Mouse (Mus musculus): ENCODE measurements around the gene Lrrc58. TPM values are rescaled to one million over a fixed set of nuclear protein-coding genes. Genes with fewer than 3 reads are reported as not detected.

Gene Lrrc58
- polyA plus RNA-seq, 1 experiment = 6.9 TPM

GRCm38 (mm10) chr16:37898790-37899189, 30.6 kb downstream of the Lrrc58 start:
- Histone ChIP-seq H3K27me3 (ENCODE audit: control insufficient read depth, insufficient read depth, insufficient read length) (no peaks in the 10 kb centered on the region), H3ac (ENCODE audit: control insufficient read depth, insufficient read length) (no peak overlapping the region), H3K4me2 (ENCODE audit: low read depth) (no peak overlapping the region), H3K36me3 (ENCODE audit: control insufficient read depth, insufficient read depth) (no peaks in the 10 kb centered on the region), H3K4me3 (no peak overlapping the region), H3K79me2 (ENCODE audit: control insufficient read depth, insufficient read depth) (no peaks in the 10 kb centered on the region)
- no peak for TF ChIP-seq CEBPB (IDR thresholded peaks at IDR 0.05; ENCODE audit: insufficient read depth, poor library complexity, severe bottlenecking)

- H3K27me3 ChIP-seq (ENCODE audit: control insufficient read depth, insufficient read depth, insufficient read length) = no peaks in the 10 kb centered on the region
- H3ac ChIP-seq (ENCODE audit: control insufficient read depth, insufficient read length) = no peak overlapping the region
Measured at GRCm38 (mm10) chr16:37899357-37899756, 31.2 kb downstream of the Lrrc58 start.

GRCm38 (mm10) chr16:37901318-37901717, 33.1 kb downstream of the Lrrc58 start:
- Histone ChIP-seq H3K27me3 (ENCODE audit: control insufficient read depth, insufficient read depth, insufficient read length) (no peaks in the 10 kb centered on the region), H3ac (ENCODE audit: control insufficient read depth, insufficient read length) (no peak overlapping the region), H3K36me3 (ENCODE audit: control insufficient read depth, insufficient read depth) (no peaks in the 10 kb centered on the region), H3K4me3 (no peak overlapping the region), H3K4me2 (ENCODE audit: low read depth) (no peak overlapping the region), H3K79me2 (ENCODE audit: control insufficient read depth, insufficient read depth) (no peaks in the 10 kb centered on the region)
- TF ChIP-seq TCF3 (IDR thresholded peaks at IDR 0.05; ENCODE audit: insufficient read length, low read depth) = no peak

More at GRCm38 (mm10) chr16:37899357-37899756, 31.2 kb downstream of the Lrrc58 start:
- no peaks in the 10 kb centered on the region for H3K79me2 ChIP-seq (ENCODE audit: control insufficient read depth, insufficient read depth)
- no peak overlapping the region for H3K4me3 ChIP-seq
- H3K4me2 ChIP-seq (ENCODE audit: low read depth) = no peak overlapping the region
- no peak for TF ChIP-seq MAX (IDR thresholded peaks at IDR 0.05; ENCODE audit: low read depth)
- no peak for TF ChIP-seq E2F4 (IDR thresholded peaks at IDR 0.05; ENCODE audit: insufficient read depth)
- TF ChIP-seq POLR2A (IDR thresholded peaks at IDR 0.05; ENCODE audit: insufficient read length, low read depth) = no peak
- no peak for TF ChIP-seq SRF (IDR thresholded peaks at IDR 0.05; ENCODE audit: control insufficient read depth, insufficient read length, low read depth)
- no peak for TF ChIP-seq USF1 (IDR thresholded peaks at IDR 0.05; ENCODE audit: low read depth)
- no peak for TF ChIP-seq CEBPB (IDR thresholded peaks at IDR 0.05; ENCODE audit: insufficient read depth, poor library complexity, severe bottlenecking)
- TF ChIP-seq REST (IDR thresholded peaks at IDR 0.05; ENCODE audit: insufficient read depth, insufficient read length) = no peak
- no peak for TF ChIP-seq TCF3 (IDR thresholded peaks at IDR 0.05; ENCODE audit: insufficient read length, low read depth)
- no peak for TF ChIP-seq MYOD1 (IDR thresholded peaks at IDR 0.05; ENCODE audit: control insufficient read depth in 1 of 3, insufficient read length in 2 of 3, low read depth in 2 of 3)
- TF ChIP-seq MYOG (IDR thresholded peaks at IDR 0.05; ENCODE audit: control insufficient read depth in 1 of 3, insufficient read depth in 1 of 3, insufficient read length in 2 of 3, low read depth in 2 of 3) = no peak
- no peak for TF ChIP-seq TCF12 (IDR thresholded peaks at IDR 0.05; ENCODE audit: insufficient read depth, poor library complexity, severe bottlenecking)
- TF ChIP-seq POLR2AphosphoS2 (IDR thresholded peaks at IDR 0.05; ENCODE audit: insufficient read length, low read depth) = no peak
- H3K36me3 ChIP-seq (ENCODE audit: control insufficient read depth, insufficient read depth) = no peaks in the 10 kb centered on the region

GRCm38 (mm10) chr16:37906456-37906855, 38.3 kb downstream of the Lrrc58 start:
- no peaks in the 10 kb centered on the region for H3K27me3 ChIP-seq (ENCODE audit: control insufficient read depth, insufficient read depth, insufficient read length)
- H3ac ChIP-seq (ENCODE audit: control insufficient read depth, insufficient read length) = no peak overlapping the region
- no peaks in the 10 kb centered on the region for H3K36me3 ChIP-seq (ENCODE audit: control insufficient read depth, insufficient read depth)
- H3K4me2 ChIP-seq (ENCODE audit: low read depth) = no peak overlapping the region
- H3K79me2 ChIP-seq (ENCODE audit: control insufficient read depth, insufficient read depth) = no peaks in the 10 kb centered on the region
- no peak overlapping the region for H3K4me3 ChIP-seq
- no peak for TF ChIP-seq MYOG (IDR thresholded peaks at IDR 0.05; ENCODE audit: control insufficient read depth in 1 of 3, insufficient read depth in 1 of 3, insufficient read length in 2 of 3, low read depth in 2 of 3)
- no peak for TF ChIP-seq MYOD1 (IDR thresholded peaks at IDR 0.05; ENCODE audit: control insufficient read depth in 1 of 3, insufficient read length in 2 of 3, low read depth in 2 of 3)
- TF ChIP-seq TCF12 (IDR thresholded peaks at IDR 0.05; ENCODE audit: insufficient read depth, poor library complexity, severe bottlenecking) = no peak
- no peak for TF ChIP-seq CEBPB (IDR thresholded peaks at IDR 0.05; ENCODE audit: insufficient read depth, poor library complexity, severe bottlenecking)
- TF ChIP-seq REST (IDR thresholded peaks at IDR 0.05; ENCODE audit: insufficient read depth, insufficient read length) = no peak
- no peak for TF ChIP-seq POLR2AphosphoS2 (IDR thresholded peaks at IDR 0.05; ENCODE audit: insufficient read length, low read depth)
- no peak for TF ChIP-seq POLR2A (IDR thresholded peaks at IDR 0.05; ENCODE audit: insufficient read length, low read depth)
- TF ChIP-seq E2F4 (IDR thresholded peaks at IDR 0.05; ENCODE audit: insufficient read depth) = no peak
- TF ChIP-seq USF1 (IDR thresholded peaks at IDR 0.05; ENCODE audit: low read depth) = no peak
- TF ChIP-seq TCF3 (IDR thresholded peaks at IDR 0.05; ENCODE audit: insufficient read length, low read depth) = no peak
- no peak for TF ChIP-seq MAX (IDR thresholded peaks at IDR 0.05; ENCODE audit: low read depth)
- no peak for TF ChIP-seq SRF (IDR thresholded peaks at IDR 0.05; ENCODE audit: control insufficient read depth, insufficient read length, low read depth)

GRCm38 (mm10) chr16:37911086-37911485, 42.9 kb downstream of the Lrrc58 start:
- Histone ChIP-seq H3K27me3 (ENCODE audit: control insufficient read depth, insufficient read depth, insufficient read length) (peaks cover 1% of the 10 kb centered on the region), H3K4me2 (ENCODE audit: low read depth) (no peak overlapping the region), H3K79me2 (ENCODE audit: control insufficient read depth, insufficient read depth) (no peaks in the 10 kb centered on the region), H3K4me3 (no peak overlapping the region), H3ac (ENCODE audit: control insufficient read depth, insufficient read length) (no peak overlapping the region), H3K36me3 (ENCODE audit: control insufficient read depth, insufficient read depth) (no peaks in the 10 kb centered on the region)
- no peak for TF ChIP-seq MYOG (IDR thresholded peaks at IDR 0.05; ENCODE audit: control insufficient read depth in 1 of 3, insufficient read depth in 1 of 3, insufficient read length in 2 of 3, low read depth in 2 of 3)
- no peak for TF ChIP-seq E2F4 (IDR thresholded peaks at IDR 0.05; ENCODE audit: insufficient read depth)
- no peak for TF ChIP-seq TCF12 (IDR thresholded peaks at IDR 0.05; ENCODE audit: insufficient read depth, poor library complexity, severe bottlenecking)
- no peak for TF ChIP-seq USF1 (IDR thresholded peaks at IDR 0.05; ENCODE audit: low read depth)
- no peak for TF ChIP-seq MAX (IDR thresholded peaks at IDR 0.05; ENCODE audit: low read depth)
- no peak for TF ChIP-seq SRF (IDR thresholded peaks at IDR 0.05; ENCODE audit: control insufficient read depth, insufficient read length, low read depth)
- no peak for TF ChIP-seq POLR2AphosphoS2 (IDR thresholded peaks at IDR 0.05; ENCODE audit: insufficient read length, low read depth)
- no peak for TF ChIP-seq CEBPB (IDR thresholded peaks at IDR 0.05; ENCODE audit: insufficient read depth, poor library complexity, severe bottlenecking)
- no peak for TF ChIP-seq MYOD1 (IDR thresholded peaks at IDR 0.05; ENCODE audit: control insufficient read depth in 1 of 3, insufficient read length in 2 of 3, low read depth in 2 of 3)
- TF ChIP-seq REST (IDR thresholded peaks at IDR 0.05; ENCODE audit: insufficient read depth, insufficient read length) = no peak
- no peak for TF ChIP-seq POLR2A (IDR thresholded peaks at IDR 0.05; ENCODE audit: insufficient read length, low read depth)
- TF ChIP-seq TCF3 (IDR thresholded peaks at IDR 0.05; ENCODE audit: insufficient read length, low read depth) = no peak

All from myocyte (in vitro differentiated cells).